Mouse (Mus musculus) heart, adult 2 months (tissue): Measurements from ENCODE around the gene Myt1l.

ENCODE experiments used
- CTCF ChIP-seq: fragments of 200-600 bp; IDR thresholded peaks from 2 replicates; pipeline ENCODE4 v1.8.1; 2022; ENCODE audit warnings: antibody characterized with exemption, mild to moderate bottlenecking, moderate library complexity
- EP300 ChIP-seq: fragments of 200-500 bp; IDR thresholded peaks from 2 replicates; pipeline ENCODE4 v1.6.1; 2011; ENCODE audit warnings: low read depth, low read length, control low read depth; ENCODE audit not compliant: insufficient read depth
- POLR2A ChIP-seq: fragments of 200-500 bp; IDR thresholded peaks from 2 replicates; pipeline ENCODE4 v1.6.1; 2011; ENCODE audit warnings: mild to moderate bottlenecking, low read depth, low read length, control low read depth; ENCODE audit not compliant: insufficient read depth

DNA sequence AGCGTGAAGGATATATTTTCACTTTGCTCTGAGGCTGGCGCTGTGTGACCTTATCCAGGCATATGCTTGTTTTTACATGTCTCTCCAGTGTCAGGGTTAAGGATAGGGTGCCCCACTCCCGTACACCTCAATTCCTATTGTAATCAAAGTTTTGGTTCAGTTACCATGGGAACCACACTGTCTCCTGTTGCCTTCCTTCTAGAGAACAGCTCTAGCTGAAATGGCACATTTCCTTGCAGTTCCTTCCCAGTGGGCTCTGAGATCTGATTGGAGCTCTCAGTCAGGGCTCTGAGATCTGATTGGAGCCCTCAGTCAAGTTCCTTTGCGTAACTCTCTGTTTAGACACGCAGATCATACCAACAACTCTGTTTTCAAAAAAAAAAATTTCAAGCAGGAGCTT is 93.3 kb downstream of the Myt1l start:
- TF ChIP-seq CTCF (no peak), POLR2A (no peak), EP300 (no peak)
